Mouse (Mus musculus) lung, postnatal 25 days (tissue): ENCODE measurements at regions not wholly inside any gene's neighbourhood (a gene's known extent, or its start where the extent isn't known, plus 50 kb on each side); places are given as distances from the start of the nearest gene placed in this dataset.

Experiments used
- DNase-seq: peaks from one replicate; pipeline ENCODE4 v3.0.0; 2022; ENCODE audit warnings: low spot score

- DNase-seq = no peak
Measured at GRCm38 (mm10) chr14:76789376-76789775, 232.7 kb upstream of the Serp2 start.

GRCm38 (mm10) chr14:76787601-76788000 lies 230.9 kb upstream of the Serp2 start:
- peak; percentile 41 for DNase-seq

GRCm38 (mm10) chr14:76786214-76786613 lies 229.5 kb upstream of the Serp2 start:
- DNase-seq = no peak

GRCm38 (mm10) chr14:76781524-76781880 lies 224.8 kb upstream of the Serp2 start:
- no peak for DNase-seq

GRCm38 (mm10) chr14:76780572-76781523 lies 224.2 kb upstream of the Serp2 start:
- DNase-seq = no peak

GRCm38 (mm10) chr14:76778541-76779399 lies 222.1 kb upstream of the Serp2 start:
- DNase-seq = no peak

GRCm38 (mm10) chr14:76775387-76775924 lies 218.8 kb upstream of the Serp2 start:
- DNase-seq = no peak

- no peak for DNase-seq
Measured at GRCm38 (mm10) chr14:76772781-76773438, 216.2 kb upstream of the Serp2 start.

GRCm38 (mm10) chr14:76770106-76770505 lies 213.4 kb upstream of the Serp2 start:
- DNase-seq = no peak

- no peak for DNase-seq
Measured at GRCm38 (mm10) chr14:76767301-76767700, 210.6 kb upstream of the Serp2 start.

- DNase-seq = no peak
Measured at GRCm38 (mm10) chr14:76766186-76766713, 209.6 kb upstream of the Serp2 start.

GRCm38 (mm10) chr14:76765094-76765504 lies 208.4 kb upstream of the Serp2 start:
- DNase-seq = no peak

- peak; percentile 68 for DNase-seq
Measured at GRCm38 (mm10) chr14:76764390-76764796, 207.7 kb upstream of the Serp2 start.

GRCm38 (mm10) chr14:76763539-76763938 lies 206.8 kb upstream of the Serp2 start:
- no peak for DNase-seq

GRCm38 (mm10) chr14:76762777-76763176 lies 206.1 kb upstream of the Serp2 start:
- no peak for DNase-seq

GRCm38 (mm10) chr14:76761691-76762090 lies 205.0 kb upstream of the Serp2 start:
- no peak for DNase-seq

GRCm38 (mm10) chr14:76761274-76761673 lies 204.6 kb upstream of the Serp2 start:
- DNase-seq = no peak

- peak; percentile 81 for DNase-seq
Measured at GRCm38 (mm10) chr14:76760509-76761023, 203.9 kb upstream of the Serp2 start.

- no peak for DNase-seq
Measured at GRCm38 (mm10) chr14:76759377-76759776, 202.7 kb upstream of the Serp2 start.

GRCm38 (mm10) chr14:76758589-76758988 lies 201.9 kb upstream of the Serp2 start:
- DNase-seq = no peak

- no peak for DNase-seq
Measured at GRCm38 (mm10) chr14:76755591-76756376, 199.1 kb upstream of the Serp2 start.
